Mouse (Mus musculus): Measurements from ENCODE around the gene Tspan31. TPM values are rescaled to one million over a fixed set of nuclear protein-coding genes. Genes with fewer than 3 reads are reported as not detected.

Gene Tspan31
- total and polyA plus RNA-seq, 3 experiments = 57.2 to 63.1 TPM; not detected in 1

DNA sequence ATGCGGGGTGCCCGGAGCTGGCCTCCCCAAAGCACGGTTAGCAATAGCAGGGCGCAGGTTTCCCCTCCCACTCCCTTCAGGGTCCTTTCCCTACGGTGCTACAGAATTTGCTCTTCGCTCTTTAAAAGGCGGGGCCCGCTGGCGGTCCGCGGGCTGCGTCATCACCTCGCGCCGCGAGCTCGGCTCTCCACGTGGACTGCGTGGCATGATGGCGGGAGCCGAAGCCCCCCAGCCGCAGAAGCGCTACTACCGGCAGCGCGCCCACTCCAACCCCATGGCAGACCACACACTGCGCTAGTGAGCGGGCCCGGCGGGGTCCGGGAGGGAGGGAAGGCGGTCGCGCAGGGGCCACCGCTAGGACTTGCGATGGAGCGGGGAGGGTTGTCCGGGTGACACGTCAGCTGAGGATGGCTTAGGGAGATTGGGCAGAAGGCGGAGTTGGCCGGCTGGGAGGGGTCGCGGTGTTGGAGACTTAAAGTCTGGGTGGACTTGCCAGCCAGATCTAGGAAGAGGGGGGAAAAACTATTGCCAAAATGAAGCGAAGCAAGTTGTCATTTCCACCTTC is 28.2 kb downstream of the Tspan31 start:
- Histone ChIP-seq H3K27me3 (ENCODE audit: control insufficient read depth in 1 of 2, insufficient read depth in 2 of 2, low read length in 2 of 2) (no peaks in the 10 kb centered on the region), H3K4me3 (ENCODE audit: control insufficient read depth in 1 of 2, insufficient read depth in 1 of 2, low read depth in 2 of 2, low read length in 2 of 2) (peak overlapping the region; percentile 88 to 96), H3K4me1 (ENCODE audit: control insufficient read depth in 1 of 2, insufficient read depth in 2 of 2, low read length in 2 of 2) (no peaks in the 10 kb centered on the region), H3K27ac (ENCODE audit: control insufficient read depth, low read depth, low read length) (peak overlapping the region; percentile 68), H3K9ac (ENCODE audit: control insufficient read depth, low read depth, low read length, poor library complexity, severe bottlenecking) (peak overlapping the region; percentile 98), H3K36me3 (ENCODE audit: control insufficient read depth in 1 of 2, insufficient read depth in 2 of 2, low read length in 2 of 2) (no peaks in the 10 kb centered on the region; a peak in 1 of 4 replicates), H3K79me2 (ENCODE audit: control insufficient read depth, insufficient read depth, low read length, poor library complexity) (peaks cover 4% of the 10 kb centered on the region; the same call in 1 of the 2 replicates), H3K9me3 (replicated peaks; ENCODE audit: insufficient read depth, low read length) (no peaks in the 10 kb centered on the region)
- TF ChIP-seq GABPA (IDR thresholded peaks at IDR 0.05; ENCODE audit: low read depth, low read length) (no peak), SIN3A (IDR thresholded peaks at IDR 0.05; ENCODE audit: low read length) (peak; percentile 99), USF1 (IDR thresholded peaks at IDR 0.05; ENCODE audit: low read depth, low read length) (peak; percentile 73), EP300 (IDR thresholded peaks at IDR 0.05; ENCODE audit: low read depth in 1 of 2, low read length in 2 of 2) (no peak), ZC3H11A (IDR thresholded peaks at IDR 0.05; ENCODE audit: low read depth, low read length) (no peak), MAZ (IDR thresholded peaks at IDR 0.05; ENCODE audit: low read depth, low read length) (peak; percentile 49; the same call in 1 of the 2 replicates), HCFC1 (IDR thresholded peaks at IDR 0.05; ENCODE audit: low read depth, low read length) (peak; percentile 90), NRF1 (IDR thresholded peaks at IDR 0.05; ENCODE audit: insufficient read depth, low read depth, low read length, poor library complexity, severe bottlenecking) (no peak), ZMIZ1 (IDR thresholded peaks at IDR 0.05; ENCODE audit: low read depth, low read length) (peak; percentile 65; the same call in 1 of the 2 replicates), TBP (IDR thresholded peaks at IDR 0.05; ENCODE audit: low read depth, low read length) (no peak), MAX (IDR thresholded peaks at IDR 0.05; ENCODE audit: low read length) (peak; percentile 99), MYC (IDR thresholded peaks at IDR 0.05; ENCODE audit: low read depth, low read length) (peak; percentile 98), POLR2A (IDR thresholded peaks at IDR 0.05; ENCODE audit: control insufficient read depth in 1 of 2, insufficient read depth in 1 of 2, low read depth in 1 of 2, low read length in 2 of 2, poor library complexity in 1 of 2) (peak; percentile 70 to 78; a peak in 3 of 4 replicates), SMC3 (IDR thresholded peaks at IDR 0.05; ENCODE audit: low read depth, low read length) (no peak), KAT2A (conservative IDR thresholded peaks at IDR 0.05; ENCODE audit: low read depth, low read length) (no peak), MXI1 (IDR thresholded peaks at IDR 0.05; ENCODE audit: low read depth, low read length) (peak; percentile 100), NELFE (IDR thresholded peaks at IDR 0.05; ENCODE audit: low read depth, low read length) (peak; percentile 64), RAD21 (IDR thresholded peaks at IDR 0.05; ENCODE audit: low read depth, low read length) (no peak), POLR2AphosphoS2 (IDR thresholded peaks at IDR 0.05; ENCODE audit: low read length) (peak; percentile 48; the same call in 1 of the 2 replicates), TCF12 (IDR thresholded peaks at IDR 0.05; ENCODE audit: low read depth, low read length) (peak; percentile 10; the same call in 1 of the 2 replicates)
- DNase-seq (ENCODE audit: low read depth, low spot score) = peak; percentile 95

DNA sequence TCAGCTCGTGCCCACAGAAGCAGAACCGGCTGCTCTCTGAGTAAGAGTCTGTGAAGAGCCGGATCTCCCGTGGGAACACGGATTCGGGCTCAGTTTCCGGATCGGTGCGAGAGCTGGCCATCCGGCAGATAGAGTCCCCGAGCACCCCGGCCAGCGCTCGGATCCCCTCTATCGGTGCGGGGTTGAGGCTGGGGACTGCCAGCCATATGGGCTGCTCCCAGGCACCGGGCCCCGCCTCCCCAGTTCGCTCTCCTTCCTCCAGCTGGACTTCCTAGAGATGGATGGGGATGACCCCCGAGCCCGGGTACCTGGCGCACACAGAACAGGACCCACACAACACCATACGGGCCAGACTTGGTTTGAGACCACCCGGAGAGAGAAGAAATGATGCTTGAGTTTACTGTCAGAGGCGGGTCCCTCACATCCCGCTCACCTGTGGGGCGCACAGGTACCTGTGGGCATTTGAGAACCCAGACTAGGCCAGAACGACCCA is 28.7 kb downstream of the Tspan31 start, which contains the start of the genes Mettl1 and Eef1akmt3:
Gene Mettl1 (plus strand): TSS at position 141 of the 493 bp plus-strand sequence.
Gene Eef1akmt3 (minus strand): TSS at position 240 of the 493 bp plus-strand sequence.
- peak within 1 kb of the TSS; percentile 88 to 96 for H3K4me3 ChIP-seq (ENCODE audit: control insufficient read depth in 1 of 2, insufficient read depth in 1 of 2, low read depth in 2 of 2, low read length in 2 of 2)
- H3K9me3 ChIP-seq (replicated peaks; ENCODE audit: insufficient read depth, low read length) = no peaks in the 10 kb centered on the region
- H3K79me2 ChIP-seq (ENCODE audit: control insufficient read depth, insufficient read depth, low read length, poor library complexity) = peaks cover 4% of the 10 kb centered on the region; the same call in 1 of the 2 replicates
- DNase-seq (ENCODE audit: low read depth, low spot score) = peak; percentile 61
- no peaks in the 10 kb centered on the region for H3K27me3 ChIP-seq (ENCODE audit: control insufficient read depth in 1 of 2, insufficient read depth in 2 of 2, low read length in 2 of 2)
- H3K9ac ChIP-seq (ENCODE audit: control insufficient read depth, low read depth, low read length, poor library complexity, severe bottlenecking) = peak within 1 kb of the TSS; percentile 98
- no peaks in the 10 kb centered on the region; a peak in 1 of 4 replicates for H3K36me3 ChIP-seq (ENCODE audit: control insufficient read depth in 1 of 2, insufficient read depth in 2 of 2, low read length in 2 of 2)
- no peaks in the 10 kb centered on the region for H3K4me1 ChIP-seq (ENCODE audit: control insufficient read depth in 1 of 2, insufficient read depth in 2 of 2, low read length in 2 of 2)
- TF ChIP-seq ZKSCAN1 (IDR thresholded peaks at IDR 0.05; ENCODE audit: low read depth, low read length) (no peak), KAT2A (conservative IDR thresholded peaks at IDR 0.05; ENCODE audit: low read depth, low read length) (no peak), SIN3A (IDR thresholded peaks at IDR 0.05; ENCODE audit: low read length) (no peak), POLR2AphosphoS5 (IDR thresholded peaks at IDR 0.05; ENCODE audit: borderline replicate concordance, low read depth, low read length) (no peak), ZNF384 (IDR thresholded peaks at IDR 0.05; ENCODE audit: low read depth, low read length) (no peak), USF2 (IDR thresholded peaks at IDR 0.05; ENCODE audit: borderline replicate concordance in 1 of 2, insufficient read depth in 1 of 2, low read depth in 1 of 2, low read length in 2 of 2) (no peak), POLR2A (IDR thresholded peaks at IDR 0.05; ENCODE audit: control insufficient read depth in 1 of 2, insufficient read depth in 1 of 2, low read depth in 1 of 2, low read length in 2 of 2, poor library complexity in 1 of 2) (0 out of 4 replicates have a peak, but pooled peaks of 1 of the 2 experiments have one; percentile 37), USF1 (IDR thresholded peaks at IDR 0.05; ENCODE audit: low read depth, low read length) (no peak), MAZ (IDR thresholded peaks at IDR 0.05; ENCODE audit: low read depth, low read length) (no peak), RCOR1 (IDR thresholded peaks at IDR 0.05; ENCODE audit: low read depth, low read length) (no peak), ETS1 (IDR thresholded peaks at IDR 0.05; ENCODE audit: low read depth, low read length) (no peak), MAX (IDR thresholded peaks at IDR 0.05; ENCODE audit: low read length) (no peak), ZC3H11A (IDR thresholded peaks at IDR 0.05; ENCODE audit: low read depth, low read length) (no peak), UBTF (IDR thresholded peaks at IDR 0.05; ENCODE audit: borderline replicate concordance, insufficient read depth, low read depth, low read length) (0 out of 2 replicates have a peak, but pooled peaks have one; percentile 25), SMC3 (IDR thresholded peaks at IDR 0.05; ENCODE audit: low read depth, low read length) (no peak)
- peak within 1 kb of the TSS; percentile 68 for H3K27ac ChIP-seq (ENCODE audit: control insufficient read depth, low read depth, low read length)
